Mouse (Mus musculus) liver, embryonic 16.5 days (tissue): Measurements from ENCODE around the gene Brat1. TPM values are rescaled to one million over a fixed set of nuclear protein-coding genes. Genes with fewer than 3 reads are reported as not detected.

Source experiments
- ATAC-seq: fragments of 200-750 bp; cut with Nextera tagmentation; 2 replicates; pipeline ENCODE4 v1.8.0; 2017; ENCODE audit warnings: low read depth, mild to moderate bottlenecking, moderate number of reproducible peaks, moderate library complexity
- H3K27ac ChIP-seq: fragments of 300-500 bp; sonication (generic); 2 replicates; pipeline ENCODE4 v1.5.1; 2014; ENCODE audit warnings: mild to moderate bottlenecking, low read length
- H3K27me3 ChIP-seq: fragments of 300-500 bp; sonication (generic); 2 replicates; pipeline ENCODE4 v1.6.1; 2014; ENCODE audit warnings: low read depth, low read length, mixed read lengths; ENCODE audit not compliant: control insufficient read depth, insufficient read depth
- H3K36me3 ChIP-seq: fragments of 300-500 bp; sonication (generic); 2 replicates; pipeline ENCODE4 v1.6.1; 2014; ENCODE audit warnings: mild to moderate bottlenecking; ENCODE audit not compliant: control insufficient read depth, insufficient read depth
- H3K4me1 ChIP-seq: fragments of 300-500 bp; sonication (generic); 2 replicates; pipeline ENCODE4 v1.6.1; 2014; ENCODE audit warnings: low read depth, low read length, mixed read lengths; ENCODE audit not compliant: control insufficient read depth
- H3K4me2 ChIP-seq: fragments of 300-500 bp; sonication (generic); 2 replicates; pipeline ENCODE4 v1.6.1; 2014; ENCODE audit warnings: low read depth, low read length, mixed read lengths
- H3K4me3 ChIP-seq: fragments of 300-500 bp; sonication (generic); 2 replicates; pipeline ENCODE4 v1.5.1; 2014; ENCODE audit warnings: low read depth, mild to moderate bottlenecking, low read length
- H3K9ac ChIP-seq: fragments of 300-500 bp; sonication (generic); 2 replicates; pipeline ENCODE4 v1.6.1; 2014; ENCODE audit warnings: low read depth, low read length
- H3K9me3 ChIP-seq: fragments of 300-500 bp; sonication (generic); replicated peaks from 2 replicates; pipeline ENCODE4 v1.6.1; 2016; ENCODE audit warnings: low read length; ENCODE audit not compliant: control insufficient read depth
- WGBS: fragments of 180-500 bp; shearing (Covaris S2); extraction: QIAGEN DNeasy Blood & Tissue Kit; methylation state at CpG from one replicate; pipeline ENCODE4 v1.1.7; 2014; ENCODE audit not compliant: insufficient replicate concordance; 5-methylcytosine and 5-hydroxymethylcytosine counted together
- polyA plus RNA-seq: library from polyadenylated mRNA; unstranded; fragments of >200 nt; fragmentation: Nextera tagmentation; extraction: Ambion mirVana; gene quantifications from 2 replicates; pipeline ENCODE4 v1.2.1, GENCODE M21; 2015

The Brat1 gene
- polyA plus RNA-seq, 1 experiment from 2014 or later, result 7.8 TPM

GRCm38 (mm10) chr5:140749062-140749875 lies 44.5 kb downstream of the Brat1 start:
- no peak overlapping the region for H3K27ac ChIP-seq

GRCm38 (mm10) chr5:140750925-140751324 lies 46.1 kb downstream of the Brat1 start:
- Histone ChIP-seq H3K36me3 (no peaks in the 10 kb centered on the region), H3K9ac (no peak overlapping the region), H3K27ac (no peak overlapping the region), H3K27me3 (no peaks in the 10 kb centered on the region), H3K4me2 (no peak overlapping the region), H3K4me3 (no peak overlapping the region), H3K4me1 (peaks cover 8% of the 10 kb centered on the region; the same call in 1 of the 2 replicates), H3K9me3 (no peaks in the 10 kb centered on the region)
- WGBS, result 0% methylated on average over 1 of the region's 2 CpGs
- no peak for ATAC-seq

More at GRCm38 (mm10) chr5:140749062-140749875, 44.5 kb downstream of the Brat1 start:
- no peaks in the 10 kb centered on the region for H3K27me3 ChIP-seq
- ATAC-seq, result peak; percentile 70
- WGBS, result 9% methylated on average over 12 of the region's 12 CpGs
- peak overlapping the region; percentile 50 for H3K4me2 ChIP-seq
- peak overlapping the region; percentile 24; the same call in 1 of the 2 replicates for H3K9ac ChIP-seq
- no peaks in the 10 kb centered on the region for H3K36me3 ChIP-seq
- no peaks in the 10 kb centered on the region for H3K9me3 ChIP-seq
- H3K4me1 ChIP-seq, result peaks cover 8% of the 10 kb centered on the region; the same call in 1 of the 2 replicates
- peak overlapping the region; percentile 41 for H3K4me3 ChIP-seq

GRCm38 (mm10) chr5:140752041-140752440 lies 47.2 kb downstream of the Brat1 start:
- ATAC-seq, result no peak
- H3K4me3 ChIP-seq, result no peak overlapping the region
- WGBS, result 80% methylated on average over 15 of the region's 15 CpGs
- H3K4me2 ChIP-seq, result no peak overlapping the region
- H3K36me3 ChIP-seq, result no peaks in the 10 kb centered on the region
- H3K27ac ChIP-seq, result no peak overlapping the region
- no peaks in the 10 kb centered on the region for H3K9me3 ChIP-seq
- no peaks in the 10 kb centered on the region for H3K27me3 ChIP-seq
- peaks cover 8% of the 10 kb centered on the region; the same call in 1 of the 2 replicates for H3K4me1 ChIP-seq
- H3K9ac ChIP-seq, result no peak overlapping the region

GRCm38 (mm10) chr5:140752639-140753038 lies 47.8 kb downstream of the Brat1 start:
- 70% methylated on average over 3 of the region's 3 CpGs for WGBS
- no peak overlapping the region for H3K9ac ChIP-seq
- H3K27ac ChIP-seq, result no peak overlapping the region
- H3K4me2 ChIP-seq, result no peak overlapping the region
- H3K36me3 ChIP-seq, result no peaks in the 10 kb centered on the region
- no peaks in the 10 kb centered on the region for H3K9me3 ChIP-seq
- no peak for ATAC-seq
- no peak overlapping the region for H3K4me3 ChIP-seq
- peaks cover 8% of the 10 kb centered on the region; the same call in 1 of the 2 replicates for H3K4me1 ChIP-seq
- no peaks in the 10 kb centered on the region for H3K27me3 ChIP-seq

GRCm38 (mm10) chr5:140753223-140753622 lies 48.4 kb downstream of the Brat1 start:
- no peaks in the 10 kb centered on the region for H3K27me3 ChIP-seq
- H3K27ac ChIP-seq, result no peak overlapping the region
- 67% methylated on average over 5 of the region's 5 CpGs for WGBS
- no peak for ATAC-seq
- no peaks in the 10 kb centered on the region for H3K9me3 ChIP-seq
- peaks cover 8% of the 10 kb centered on the region; the same call in 1 of the 2 replicates for H3K4me1 ChIP-seq
- H3K4me3 ChIP-seq, result no peak overlapping the region
- H3K4me2 ChIP-seq, result no peak overlapping the region
- H3K9ac ChIP-seq, result no peak overlapping the region
- no peaks in the 10 kb centered on the region for H3K36me3 ChIP-seq

GRCm38 (mm10) chr5:140758864-140759263 lies 54.1 kb downstream of the Brat1 start:
- Histone ChIP-seq H3K4me3 (no peak overlapping the region), H3K9ac (no peak overlapping the region), H3K9me3 (no peaks in the 10 kb centered on the region), H3K36me3 (peaks cover 14% of the 10 kb centered on the region), H3K4me1 (no peaks in the 10 kb centered on the region), H3K4me2 (no peak overlapping the region), H3K27me3 (no peaks in the 10 kb centered on the region), H3K27ac (no peak overlapping the region)
- 81% methylated on average over 8 of the region's 8 CpGs for WGBS
- no peak for ATAC-seq

- Histone ChIP-seq H3K4me1 (peaks cover 6% of the 10 kb centered on the region), H3K36me3 (peaks cover 14% of the 10 kb centered on the region), H3K9me3 (no peaks in the 10 kb centered on the region), H3K27me3 (no peaks in the 10 kb centered on the region), H3K4me3 (no peak overlapping the region), H3K27ac (no peak overlapping the region), H3K4me2 (no peak overlapping the region), H3K9ac (no peak overlapping the region)
- WGBS, result 67% methylated on average over 4 of the region's 4 CpGs
- no peak for ATAC-seq
These were observed 57.7 kb downstream of the Brat1 start for GRCm38 (mm10) chr5:140762540-140762939.

GRCm38 (mm10) chr5:140764921-140765613 lies 60.3 kb downstream of the Brat1 start:
- H3K4me3 ChIP-seq, result no peak overlapping the region
- H3K4me1 ChIP-seq, result peaks cover 14% of the 10 kb centered on the region
- no peak overlapping the region for H3K4me2 ChIP-seq
- H3K27ac ChIP-seq, result peak overlapping the region; percentile 65
- H3K9me3 ChIP-seq, result no peaks in the 10 kb centered on the region
- peak; percentile 55 for ATAC-seq
- WGBS, result 25% methylated on average over 6 of the region's 6 CpGs
- H3K9ac ChIP-seq, result no peak overlapping the region
- no peaks in the 10 kb centered on the region for H3K27me3 ChIP-seq
- H3K36me3 ChIP-seq, result peaks cover 6% of the 10 kb centered on the region

- Histone ChIP-seq H3K4me2 (no peak overlapping the region), H3K9ac (no peak overlapping the region), H3K4me3 (no peak overlapping the region), H3K4me1 (peaks cover 16% of the 10 kb centered on the region), H3K27me3 (no peaks in the 10 kb centered on the region), H3K9me3 (no peaks in the 10 kb centered on the region), H3K27ac (no peak overlapping the region), H3K36me3 (no peaks in the 10 kb centered on the region)
- ATAC-seq, result no peak
- 67% methylated on average over 4 of the region's 4 CpGs for WGBS
These were observed 61.8 kb downstream of the Brat1 start for GRCm38 (mm10) chr5:140766566-140766965.
